8 mouse cellular contexts compared by ENCODE assay signal in the genomic region with DNA sequence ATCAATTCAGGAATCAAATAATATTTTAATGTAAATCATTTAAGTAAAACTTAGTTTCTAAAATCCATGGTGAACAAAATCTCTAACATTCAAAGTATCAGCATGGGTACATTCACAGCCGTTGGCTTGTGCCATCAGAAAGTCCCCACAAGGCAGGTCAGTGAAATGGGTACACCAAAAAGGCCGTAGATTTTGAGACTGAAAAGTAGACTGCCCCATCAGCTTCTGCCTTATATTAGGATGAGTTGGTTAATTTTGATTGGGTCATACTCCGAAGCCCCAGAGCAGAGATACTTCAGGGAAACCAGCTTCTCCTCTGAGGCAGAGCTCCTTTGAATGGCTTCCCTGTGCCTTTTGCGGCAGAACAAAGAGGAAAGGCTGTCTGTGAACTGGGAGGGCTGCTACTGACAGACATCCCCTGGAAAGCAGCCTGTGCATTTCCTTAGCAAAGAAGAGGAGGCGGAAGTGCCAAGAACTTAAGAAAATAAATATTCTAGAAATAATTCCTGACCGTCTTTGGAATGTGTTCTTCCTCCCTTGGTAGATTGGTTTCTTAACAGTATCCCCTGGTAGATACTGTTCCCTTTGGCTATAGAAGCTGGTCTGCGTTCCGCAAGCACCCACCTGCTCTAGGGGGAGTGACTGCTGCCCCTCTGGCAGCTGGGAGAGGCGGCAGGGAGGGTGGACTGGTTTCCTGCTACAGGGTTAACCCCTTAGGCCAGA.
DNase-seq lines count a peak whose midpoint lies in the region; ATAC-seq lines count a peak whose summit lies in the region.
"Had no signal": no experiment of that assay in that cellular context is flagged by ENCODE, and none has a peak within 500 bp of the region (broad histone marks: within the 10 kb centered on the region; RNA-seq: fewer than 3 reads in every experiment).

No protein-coding gene starts in this region.

- peaks cover 49% of the 10 kb centered on the region for H3K4me1 ChIP-seq in embryonic facial prominence, embryonic 10.5 days
- peaks cover 44% of the 10 kb centered on the region for H3K4me1 ChIP-seq in neural tube, embryonic 15.5 days

- no peak for ATAC-seq in neural tube, embryonic 15.5 days (ENCODE audit: low FRiP score)

- intact Hi-C loops in heart, postnatal 10 days (cut with DNase I) = loop anchor here (2.0 kb wide), 1 partner anchor 155 kb away; no protein-coding TSS in a partner anchor

- no peaks in the 10 kb centered on the region for H3K27me3 ChIP-seq in embryonic facial prominence, embryonic 10.5 days (replicated peaks; ENCODE audit: low read depth, poor library complexity, severe bottlenecking)
- H3K27me3 ChIP-seq in neural tube, embryonic 15.5 days (replicated peaks) = no peaks in the 10 kb centered on the region
- H3K27me3 ChIP-seq: limb, embryonic 12.5 days had no signal

- H3K27ac ChIP-seq in embryonic facial prominence, embryonic 10.5 days (replicated peaks) = peak overlapping the region; percentile 66
- peak overlapping the region; percentile 58 for H3K27ac ChIP-seq in neural tube, embryonic 15.5 days (replicated peaks)

- no peak overlapping the region for H3K4me3 ChIP-seq in embryonic facial prominence, embryonic 10.5 days
- H3K4me3 ChIP-seq in neural tube, embryonic 15.5 days (replicated peaks) = no peak overlapping the region
- H3K4me3 ChIP-seq: limb, embryonic 12.5 days had no signal

- peak overlapping the region; percentile 17; the same call in 1 of the 2 replicates for H3K4me2 ChIP-seq in neural tube, embryonic 15.5 days
- H3K4me2 ChIP-seq: limb, embryonic 12.5 days had no signal

- H3K9me3 ChIP-seq in embryonic facial prominence, embryonic 10.5 days = no peaks in the 10 kb centered on the region
- H3K9me3 ChIP-seq in neural tube, embryonic 15.5 days (replicated peaks) = no peaks in the 10 kb centered on the region
- H3K9me3 ChIP-seq: limb, embryonic 12.5 days had no signal

- DNase-seq in brain, adult 2 months (ENCODE audit: low read depth, low spot score) = peak; percentile 52
- DNase-seq in embryonic facial prominence, embryonic 10.5 days (ENCODE audit: low spot score) = peak; percentile 57
- DNase-seq in heart, postnatal 10 days = peak; percentile 51 to 57
- DNase-seq in kidney, postnatal 36 days = peak; percentile 45 to 67
- DNase-seq in right cerebral cortex, postnatal 4 days = no peak
- no peak for DNase-seq in spleen, adult 12 weeks (ENCODE audit: low spot score)

- H3K36me3 ChIP-seq in embryonic facial prominence, embryonic 10.5 days (replicated peaks) = no peaks in the 10 kb centered on the region
- H3K36me3 ChIP-seq in neural tube, embryonic 15.5 days = no peaks in the 10 kb centered on the region
- H3K36me3 ChIP-seq: limb, embryonic 12.5 days had no signal

- 29% methylated on average over 9 of the region's 9 CpGs for WGBS in embryonic facial prominence, embryonic 10.5 days
- WGBS in neural tube, embryonic 15.5 days = 33% methylated on average over 9 of the region's 9 CpGs

- H3K9ac ChIP-seq in neural tube, embryonic 15.5 days (replicated peaks) = no peak overlapping the region
- H3K9ac ChIP-seq: limb, embryonic 12.5 days had no signal

Comparison
In these comparisons a context has a peak if more than half of its experiments do, and no peak if none do; other contexts are left out.
1. DNase-seq: peak in brain, adult 2 months (single experiment), embryonic facial prominence, embryonic 10.5 days (single experiment), heart, postnatal 10 days (2 of 2) and kidney, postnatal 36 days (2 of 2); none in right cerebral cortex, postnatal 4 days (single experiment) and spleen, adult 12 weeks (single experiment).